Mouse (Mus musculus) MEL (cell line): ENCODE data around the gene Atg7.

Experiments
- CTCF ChIP-seq, 3 experiments: IDR thresholded peaks in 2 of 3; conservative IDR thresholded peaks in 1 of 3; 2 replicates each; pipeline ENCODE4 v1.5.1; 2011 to 2012; ENCODE audit warnings: low read length in 3 of 3, low read depth in 2 of 3, mild to moderate bottlenecking in 2 of 3, improper control_type of control experiment in 1 of 3, inconsistent platforms in 1 of 3, mixed read lengths in 1 of 3, moderate library complexity in 1 of 3; ENCODE audit not compliant: control insufficient read depth in 1 of 3, insufficient read depth in 1 of 3, poor library complexity in 1 of 3, severe bottlenecking in 1 of 3
- EP300 ChIP-seq, 2 experiments: IDR thresholded peaks; 2 replicates each; pipeline ENCODE4 v1.6.1; 2011; ENCODE audit warnings: improper control_type of control experiment in 2 of 2, low read length in 2 of 2, low read depth in 1 of 2, mild to moderate bottlenecking in 1 of 2
- JUND ChIP-seq: IDR thresholded peaks from 2 replicates; pipeline ENCODE4 v1.6.1; 2011; ENCODE audit warnings: low read depth, mild to moderate bottlenecking, improper control_type of control experiment, low read length
- MYB ChIP-seq: IDR thresholded peaks from 2 replicates; pipeline ENCODE4 v1.6.1; 2011; ENCODE audit warnings: mild to moderate bottlenecking, low read depth, low read length, improper control_type of control experiment
- POLR2A ChIP-seq, 2 experiments: IDR thresholded peaks; 2 replicates each; pipeline ENCODE4 v1.6.1; 2011 to 2012; ENCODE audit warnings: low read length in 2 of 2, mild to moderate bottlenecking in 2 of 2, control low read depth in 1 of 2, improper control_type of control experiment in 1 of 2, low read depth in 1 of 2, moderate library complexity in 1 of 2; ENCODE audit not compliant: control insufficient read depth in 1 of 2, insufficient read depth in 1 of 2, poor library complexity in 1 of 2
- RCOR1 ChIP-seq: IDR thresholded peaks from 2 replicates; pipeline ENCODE4 v1.6.1; 2012; ENCODE audit warnings: low read depth, mild to moderate bottlenecking, inconsistent platforms, low read length, improper control_type of control experiment
- TAL1 ChIP-seq: IDR thresholded peaks from 2 replicates; pipeline ENCODE4 v1.6.1; 2012; ENCODE audit warnings: mild to moderate bottlenecking, inconsistent platforms, low read length, moderate library complexity, mixed read lengths
- TBP ChIP-seq: IDR thresholded peaks from 2 replicates; pipeline ENCODE4 v1.8.0; 2011; ENCODE audit warnings: low read depth, low read length, improper control_type of control experiment

DNA sequence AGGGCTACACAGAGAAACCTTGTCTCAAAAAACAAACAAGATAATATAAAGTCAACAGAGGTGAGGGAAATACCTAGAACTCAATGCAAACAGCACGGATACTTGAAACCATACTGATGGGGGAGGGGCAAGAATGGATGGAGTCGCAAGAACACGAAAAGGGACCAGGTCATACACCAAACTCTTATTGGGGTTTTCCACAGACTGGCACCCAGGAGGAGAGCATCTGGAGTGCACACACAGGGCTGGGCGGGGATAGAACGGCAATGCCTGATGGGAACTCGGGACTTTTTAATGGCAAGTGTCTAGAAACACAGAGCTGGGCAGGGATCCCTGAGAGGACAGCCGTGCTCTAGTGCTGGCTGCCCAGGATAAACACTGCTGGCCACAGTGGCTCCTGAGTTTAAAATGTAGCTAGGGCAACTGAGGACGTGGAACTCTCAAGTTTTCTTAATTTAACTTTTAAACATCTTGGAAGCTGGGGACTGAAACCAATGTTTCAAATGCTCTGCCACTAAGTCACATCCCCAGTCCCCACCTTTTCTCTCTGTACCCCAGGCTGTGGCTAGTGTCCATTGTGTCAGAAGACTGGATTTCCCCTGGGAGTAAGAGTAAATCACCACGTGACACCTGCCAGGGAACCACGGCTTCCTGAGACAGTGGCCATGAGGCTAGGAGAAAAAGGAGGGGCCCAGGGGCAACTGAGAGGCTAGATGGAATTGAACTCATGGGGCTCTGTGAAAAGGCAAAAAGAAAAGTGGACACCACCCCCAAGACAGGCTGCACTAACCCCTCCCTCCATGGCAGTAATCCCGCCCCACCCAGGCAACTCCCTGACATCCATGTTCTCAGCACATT is 243.8 kb downstream of the Atg7 start:
- no peak for TF ChIP-seq RCOR1
- no peak for TF ChIP-seq TAL1
- no peak for TF ChIP-seq POLR2A (IDR thresholded peaks at IDR 0.05; ENCODE audit: control insufficient read depth in 1 of 2, insufficient read depth in 1 of 2, low read depth in 1 of 2, low read length in 2 of 2, poor library complexity in 1 of 2)
- no peak for TF ChIP-seq JUND
- TF ChIP-seq EP300 (IDR thresholded peaks at IDR 0.05; ENCODE audit: low read depth in 1 of 2, low read length in 2 of 2), result no peak
- TF ChIP-seq CTCF (IDR thresholded peaks at IDR 0.05 in 2 of 3, conservative IDR thresholded peaks at IDR 0.05 in 1 of 3; ENCODE audit: control insufficient read depth in 1 of 3, insufficient read depth in 1 of 3, low read depth in 2 of 3, low read length in 3 of 3, poor library complexity in 1 of 3, severe bottlenecking in 1 of 3), result no peak
- TF ChIP-seq TBP, result no peak
- TF ChIP-seq MYB, result no peak
